Mouse (Mus musculus): ENCODE data around the gene Lipo3.
"Not testable (repeated sequence)": the region's sequence is repeated elsewhere in the genome, so short reads cannot be mapped to it uniquely, and the experiment has no call there.

Lipo3 gene
- long read RNA-seq, experiment 1, transcript Lipo3-202 (11 exons, 2,839 nt), result major isoform, 7 of 11 reads
- long read RNA-seq, experiment 1, partial matches to known transcripts, result 0 of 11 reads
- long read RNA-seq, experiment 1, other reads (novel, unspliced or antisense), result 4 of 11 reads
- long read RNA-seq, experiment 2, transcript Lipo3-202 (11 exons, 2,839 nt), result major isoform, 16 of 18 reads
- long read RNA-seq, experiment 2, partial matches to known transcripts, result 1 of 18 reads
- long read RNA-seq, experiment 2, other reads (novel, unspliced or antisense), result 1 of 18 reads

DNA sequence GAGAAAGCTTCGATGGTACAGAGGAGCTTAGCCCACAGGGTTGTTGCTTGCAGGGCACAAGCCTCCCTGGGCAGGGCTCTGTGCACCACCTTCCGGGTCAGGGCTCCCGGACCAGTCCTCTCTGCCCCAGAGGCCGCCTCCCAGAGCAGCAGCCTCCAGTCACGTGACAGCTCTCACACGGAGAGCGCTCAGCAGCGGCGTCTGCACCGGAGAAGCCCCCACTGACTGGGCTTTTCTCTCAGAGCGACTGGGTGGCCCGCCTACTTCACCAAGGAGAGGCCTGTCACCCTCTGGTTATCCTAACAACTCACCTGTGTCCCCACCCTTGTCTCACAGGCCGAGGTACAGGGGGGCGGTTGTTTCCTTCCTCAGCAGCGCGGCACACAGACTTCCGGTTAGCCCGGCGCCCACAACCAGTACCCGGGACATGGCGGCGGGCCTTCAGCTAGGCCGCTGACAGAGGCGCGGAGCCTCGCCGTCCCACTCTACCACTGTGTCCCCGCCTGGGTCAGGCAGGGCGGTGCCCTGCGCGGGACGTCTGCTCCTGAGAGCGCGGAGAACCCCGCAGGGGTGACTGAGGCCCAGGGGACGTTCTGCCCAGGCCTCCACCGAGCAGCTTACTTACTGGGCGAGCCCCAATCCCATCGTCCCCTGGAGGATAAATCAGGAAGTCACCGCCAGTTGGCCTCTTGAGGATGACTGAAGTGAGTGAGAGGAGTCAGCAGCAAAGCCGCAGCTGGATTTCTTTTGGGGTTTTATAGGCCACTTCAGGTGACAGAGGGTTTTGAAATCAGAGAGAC lies at the start of gene Lipo3:
Gene Lipo3 (minus strand): TSS at position 665 of the 800 bp plus-strand sequence.
- intact Hi-C loops (cut with DNase I), result not testable (repeated sequence)

DNA sequence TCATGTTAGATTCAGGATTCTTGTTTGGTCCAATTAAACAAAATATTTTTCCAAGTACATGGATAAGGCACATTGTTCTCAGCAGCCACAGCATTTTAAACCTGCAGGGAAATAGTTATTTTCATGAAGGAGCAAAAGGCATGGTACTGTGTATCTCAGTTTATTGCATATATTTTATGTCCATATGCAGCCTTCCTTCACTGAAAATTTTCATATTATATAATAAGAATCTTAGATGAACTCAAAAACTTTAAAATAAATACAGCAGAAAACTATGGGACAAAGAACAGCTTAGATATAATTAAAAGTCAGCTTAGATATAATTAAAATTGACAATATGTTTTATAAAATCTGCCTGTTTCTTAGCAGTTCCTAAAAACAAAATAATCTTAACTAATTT lies 25.6 kb upstream of the Lipo3 start, which contains the start of gene Lipo1:
Gene Lipo1 (minus strand): TSS at position 101 of the 400 bp plus-strand sequence.
- intact Hi-C loops (cut with DNase I), result not testable (repeated sequence)

DNA sequence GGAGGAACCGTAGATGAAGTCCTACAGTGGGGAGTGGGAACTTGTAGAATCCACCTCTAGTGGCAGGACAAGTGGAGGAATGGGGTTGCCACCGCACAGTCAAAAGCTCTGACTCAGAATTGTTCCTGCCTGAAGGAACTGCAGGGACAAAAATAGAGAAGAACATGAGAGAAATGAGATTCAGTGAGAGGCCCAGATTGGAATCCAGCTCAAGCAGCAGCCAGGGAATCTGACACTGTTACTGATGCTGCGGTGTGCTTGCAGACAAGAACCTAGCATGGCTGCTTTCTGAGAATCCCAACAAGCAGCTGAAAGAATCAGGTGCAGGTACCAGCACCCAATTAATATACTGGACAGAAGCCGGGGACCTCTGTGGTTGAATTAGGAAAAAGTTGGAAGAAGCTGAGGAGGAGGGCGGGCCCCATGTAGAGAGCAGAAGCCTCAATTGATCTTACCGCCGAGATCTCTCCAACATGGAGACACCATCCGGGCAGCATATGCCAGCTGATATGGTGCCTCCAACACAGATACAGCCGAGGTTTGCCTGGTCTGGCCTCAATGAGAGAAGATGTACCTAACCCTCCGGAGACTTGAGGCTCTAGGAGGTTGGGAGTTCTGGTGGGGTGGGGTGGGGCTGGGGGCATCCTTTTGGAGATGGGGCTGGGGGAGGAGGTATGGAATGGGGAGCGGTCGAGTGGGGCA lies 25.0 kb upstream of the Lipo3 start:
- intact Hi-C loops (cut with DNase I), result no loop called here

DNA sequence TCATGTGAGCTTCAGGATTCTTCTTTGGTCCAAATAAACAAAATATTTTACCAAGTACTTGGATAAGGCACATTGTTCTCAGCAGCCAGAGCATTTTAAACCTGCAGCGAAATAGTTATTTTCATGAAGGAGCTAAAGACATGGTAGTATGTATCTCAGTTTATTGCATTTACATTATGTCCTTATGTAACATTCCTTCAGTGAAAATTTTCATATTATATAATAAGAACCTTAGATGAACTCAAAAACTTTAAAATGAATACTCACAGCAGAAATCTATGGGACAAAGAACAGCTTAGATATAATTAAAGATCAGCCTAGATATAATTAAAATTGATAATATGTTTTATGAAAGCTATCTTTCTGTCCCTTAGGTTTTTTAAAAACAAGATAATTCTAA lies 10.5 kb downstream of the Lipo3 start, which contains the start of gene Lipo2:
Gene Lipo2 (minus strand): TSS at position 101 of the 400 bp plus-strand sequence.
- intact Hi-C loops (cut with DNase I), result not testable (repeated sequence)

DNA sequence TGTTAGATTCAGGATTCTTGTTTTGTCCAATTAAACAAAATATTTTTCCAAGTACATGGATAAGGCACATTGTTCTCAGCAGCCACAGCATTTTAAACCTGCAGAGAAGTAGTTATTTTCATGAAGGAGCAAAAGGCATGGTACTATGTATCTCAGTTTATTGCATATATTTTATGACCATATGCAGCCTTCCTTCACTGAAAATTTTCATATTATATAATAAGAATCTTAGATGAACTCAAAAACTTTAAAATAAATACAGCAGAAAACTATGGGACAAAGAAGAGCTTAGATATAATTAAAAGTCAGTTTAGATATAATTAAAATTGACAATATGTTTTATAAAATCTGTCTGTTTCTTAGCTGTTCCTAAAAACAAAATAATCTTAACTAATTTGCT lies 136.6 kb downstream of the Lipo3 start, which contains the start of gene Gm8978:
Gene Gm8978 (minus strand): TSS at position 101 of the 400 bp plus-strand sequence.
- intact Hi-C loops (cut with DNase I), result not testable (repeated sequence)

DNA sequence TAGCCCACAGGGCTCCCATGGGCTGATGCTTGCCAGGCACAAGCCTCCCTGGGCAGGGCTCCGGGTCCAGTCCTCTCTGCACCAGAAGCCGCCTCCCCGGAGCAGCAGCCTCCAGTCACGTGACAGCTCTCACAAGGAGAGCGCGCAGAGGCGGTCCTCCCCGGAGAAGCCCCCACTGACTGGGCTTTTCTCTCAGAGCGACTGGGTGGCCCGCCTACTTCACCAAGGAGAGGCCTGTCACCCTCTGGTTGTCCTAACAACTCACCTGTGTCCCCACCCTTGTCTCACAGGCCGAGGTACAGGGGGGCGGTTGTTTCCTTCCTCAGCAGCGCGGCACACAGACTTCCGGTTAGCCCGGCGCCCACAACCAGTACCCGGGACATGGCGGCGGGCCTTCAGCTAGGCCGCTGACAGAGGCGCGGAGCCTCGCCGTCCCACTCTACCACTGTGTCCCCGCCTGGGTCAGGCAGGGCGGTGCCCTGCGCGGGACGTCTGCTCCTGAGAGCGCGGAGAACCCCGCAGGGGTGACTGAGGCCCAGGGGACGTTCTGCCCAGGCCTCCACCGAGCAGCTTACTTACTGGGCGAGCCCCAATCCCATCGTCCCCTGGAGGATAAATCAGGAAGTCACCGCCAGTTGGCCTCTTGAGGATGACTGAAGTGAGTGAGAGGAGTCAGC lies 172.0 kb downstream of the Lipo3 start:
- intact Hi-C loops (cut with DNase I), result not testable (repeated sequence)

DNA sequence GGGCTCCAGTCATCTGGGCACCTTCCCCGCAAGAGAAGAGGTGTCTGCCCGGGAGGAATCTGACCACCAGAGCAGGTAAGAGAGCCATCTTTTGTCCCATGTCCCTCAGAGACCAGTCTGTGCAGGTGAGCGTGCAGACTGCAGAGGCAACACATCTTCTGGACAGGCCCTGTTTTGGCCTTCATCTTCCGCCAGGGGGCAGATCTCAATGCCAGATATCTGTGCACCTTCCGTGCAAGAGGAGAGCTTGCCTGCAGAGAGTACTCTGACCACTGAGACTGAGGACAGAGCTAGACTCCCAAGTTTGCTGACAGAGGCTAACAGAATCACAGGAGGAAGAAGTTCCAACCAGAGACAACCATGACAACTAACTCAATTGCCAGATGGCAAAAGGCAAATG lies 193.2 kb downstream of the Lipo3 start:
- intact Hi-C loops (cut with DNase I), result not testable (repeated sequence)

DNA sequence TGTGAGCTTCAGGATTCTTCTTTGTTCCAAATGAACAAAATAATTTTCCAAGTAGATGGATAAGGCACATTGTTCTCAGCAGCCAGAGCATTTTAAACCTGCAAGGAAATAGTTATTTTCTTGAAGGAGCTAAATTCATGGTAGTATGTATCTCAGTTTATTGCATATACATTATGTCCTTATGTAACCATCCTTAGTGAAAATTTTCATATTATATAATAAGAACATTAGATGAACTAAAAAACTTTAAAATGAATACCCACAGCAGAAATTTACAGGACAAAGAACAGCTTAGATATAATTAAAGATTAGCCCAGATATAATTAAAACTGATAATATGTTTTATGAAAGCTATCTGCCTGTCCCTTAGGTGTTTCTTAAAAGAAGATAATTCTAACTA lies 244.1 kb downstream of the Lipo3 start, which contains the start of gene Lipo4:
Gene Lipo4 (minus strand): TSS at position 101 of the 400 bp plus-strand sequence.
- intact Hi-C loops (cut with DNase I), result no loop called here

Small RNA genes lying within 50 kb of the gene (microRNA-seq; reads per million reads assigned to microRNA genes)
- gene Gm27440, result 0 reads per million in 2 experiments
